Mouse (Mus musculus): ENCODE results near the gene Tbc1d1. TPM values are rescaled to one million over a fixed set of nuclear protein-coding genes. Genes with fewer than 3 reads are reported as not detected.

Gene Tbc1d1
- total and polyA plus RNA-seq, 3 experiments = 26.0 to 38.6 (median 31.9) TPM

- DNase-seq (ENCODE audit: extremely low read depth) = no peak
- Histone ChIP-seq H3K4me1 (ENCODE audit: control insufficient read depth in 1 of 2, insufficient read depth in 2 of 2) (peaks cover 0 to 18% of the 10 kb centered on the region in 2 experiments; a peak in 2 of 4 replicates), H3K9me3 (replicated peaks; ENCODE audit: low read length) (peaks cover 2% of the 10 kb centered on the region), H3K27me3 (replicated peaks) (no peaks in the 10 kb centered on the region), H3K36me3 (replicated peaks in 1 of 2; ENCODE audit: control insufficient read depth in 1 of 2, insufficient read depth in 1 of 2, low read length in 1 of 2) (peaks cover 6 to 63% of the 10 kb centered on the region in 2 experiments), H3K27ac (ENCODE audit: insufficient read depth, low read depth) (no peak overlapping the region), H3K79me2 (replicated peaks; ENCODE audit: control insufficient read depth, extremely low read depth, insufficient read depth, poor library complexity, severe bottlenecking) (no peaks in the 10 kb centered on the region; the same call in 1 of the 2 replicates), H3K9ac (ENCODE audit: insufficient read depth, low read depth) (no peak overlapping the region), H3K4me2 (ENCODE audit: insufficient read depth, low read depth, poor library complexity, severe bottlenecking) (no peak overlapping the region), H3K4me3 (replicated peaks in 1 of 3; ENCODE audit: low read depth in 2 of 3, low read length in 2 of 3, poor library complexity in 1 of 3) (no peak overlapping the region)
- in situ Hi-C loops (cut with MboI; ENCODE audit: low pct_ligation_motif_present, low pct_unique_long_range_greater_than_20kb, low sequenced_read_pairs) (no loop called here), dilution Hi-C loops (cut with MboI; ENCODE audit: extremely low pct_ligation_motif_present, extremely low pct_unique_long_range_greater_than_20kb, low sequenced_read_pairs) (no loop called here)
- TF ChIP-seq NRF1 (IDR thresholded peaks at IDR 0.05; ENCODE audit: low read depth, low read length) = no peak
- TF ChIP-seq BHLHE40 (IDR thresholded peaks at IDR 0.05; ENCODE audit: low read depth, low read length) = no peak
- no peak for TF ChIP-seq ZC3H11A (IDR thresholded peaks at IDR 0.05; ENCODE audit: low read depth, low read length)
- TF ChIP-seq IRF4 (IDR thresholded peaks at IDR 0.05; ENCODE audit: low read depth, low read length) = no peak
- no peak for TF ChIP-seq USF2 (conservative IDR thresholded peaks at IDR 0.05; ENCODE audit: low read depth, low read length)
- no peak for TF ChIP-seq MXI1 (IDR thresholded peaks at IDR 0.05; ENCODE audit: low read depth, low read length)
- TF ChIP-seq ELF1 (IDR thresholded peaks at IDR 0.05; ENCODE audit: low read depth, low read length) = no peak
- TF ChIP-seq E2F4 (IDR thresholded peaks at IDR 0.05; ENCODE audit: insufficient replicate concordance, low read depth, low read length) = no peak
- no peak for TF ChIP-seq SIN3A (IDR thresholded peaks at IDR 0.05; ENCODE audit: low read length)
- no peak for TF ChIP-seq TCF12 (IDR thresholded peaks at IDR 0.05; ENCODE audit: low read depth, low read length)
- TF ChIP-seq MAFK (IDR thresholded peaks at IDR 0.05; ENCODE audit: insufficient replicate concordance, low read length) = no peak
- TF ChIP-seq SMC3 (IDR thresholded peaks at IDR 0.05; ENCODE audit: low read depth, low read length) = no peak
- no peak for TF ChIP-seq ETS1 (conservative IDR thresholded peaks at IDR 0.05; ENCODE audit: low read depth, low read length)
- TF ChIP-seq EP300 (IDR thresholded peaks at IDR 0.05; ENCODE audit: low read length) = no peak
- TF ChIP-seq NELFE (IDR thresholded peaks at IDR 0.05; ENCODE audit: low read depth, low read length) = no peak
- no peak for TF ChIP-seq MAX (IDR thresholded peaks at IDR 0.05; ENCODE audit: low read length)
- no peak for TF ChIP-seq UBTF (IDR thresholded peaks at IDR 0.05; ENCODE audit: low read depth, low read length)
- no peak for TF ChIP-seq CHD2 (IDR thresholded peaks at IDR 0.05; ENCODE audit: low read length)
- TF ChIP-seq CTCF (conservative IDR thresholded peaks at IDR 0.05 in 1 of 2, IDR thresholded peaks at IDR 0.05 in 1 of 2; ENCODE audit: low read depth in 2 of 2, low read length in 2 of 2) = no peak
These were observed 40.3 kb downstream of the Tbc1d1 start for GRCm38 (mm10) chr5:64196250-64196865.

GRCm38 (mm10) chr5:64196866-64197321, 40.8 kb downstream of the Tbc1d1 start:
- peaks cover under 1% of the 10 kb centered on the region for H3K9me3 ChIP-seq (replicated peaks; ENCODE audit: low read length)
- no peak overlapping the region for H3K9ac ChIP-seq (ENCODE audit: insufficient read depth, low read depth)
- TF ChIP-seq TCF12 (IDR thresholded peaks at IDR 0.05; ENCODE audit: low read depth, low read length) = no peak
- TF ChIP-seq ETS1 (conservative IDR thresholded peaks at IDR 0.05; ENCODE audit: low read depth, low read length) = no peak
- no peak for TF ChIP-seq HCFC1 (IDR thresholded peaks at IDR 0.05; ENCODE audit: low read depth, low read length)
- no peak for TF ChIP-seq NRF1 (IDR thresholded peaks at IDR 0.05; ENCODE audit: low read depth, low read length)
- no peak for TF ChIP-seq SIN3A (IDR thresholded peaks at IDR 0.05; ENCODE audit: low read length)
- TF ChIP-seq ZC3H11A (IDR thresholded peaks at IDR 0.05; ENCODE audit: low read depth, low read length) = no peak
- TF ChIP-seq MAX (IDR thresholded peaks at IDR 0.05; ENCODE audit: low read length) = no peak
- no peak for TF ChIP-seq MAZ (IDR thresholded peaks at IDR 0.05; ENCODE audit: low read depth, low read length)
- no peak for TF ChIP-seq ZKSCAN1 (IDR thresholded peaks at IDR 0.05; ENCODE audit: borderline replicate concordance, low read depth, low read length)
- TF ChIP-seq IRF4 (IDR thresholded peaks at IDR 0.05; ENCODE audit: low read depth, low read length) = no peak
- TF ChIP-seq CTCF (conservative IDR thresholded peaks at IDR 0.05 in 1 of 2, IDR thresholded peaks at IDR 0.05 in 1 of 2; ENCODE audit: low read depth in 2 of 2, low read length in 2 of 2) = no peak
- TF ChIP-seq MEF2A (IDR thresholded peaks at IDR 0.05; ENCODE audit: borderline replicate concordance, low read depth, low read length) = no peak
- no peak for TF ChIP-seq TBP (conservative IDR thresholded peaks at IDR 0.05; ENCODE audit: low read depth, low read length)
- no peak for TF ChIP-seq MXI1 (IDR thresholded peaks at IDR 0.05; ENCODE audit: low read depth, low read length)
- TF ChIP-seq USF1 (IDR thresholded peaks at IDR 0.05; ENCODE audit: low read depth, low read length) = no peak
- H3K27me3 ChIP-seq (replicated peaks) = no peaks in the 10 kb centered on the region
- in situ Hi-C loops (cut with MboI; ENCODE audit: low pct_ligation_motif_present, low pct_unique_long_range_greater_than_20kb, low sequenced_read_pairs) = no loop called here
- no peak overlapping the region for H3K4me3 ChIP-seq (replicated peaks in 1 of 3; ENCODE audit: low read depth in 2 of 3, low read length in 2 of 3, poor library complexity in 1 of 3)
- no peak for DNase-seq (ENCODE audit: extremely low read depth)
- H3K36me3 ChIP-seq (replicated peaks in 1 of 2; ENCODE audit: control insufficient read depth in 1 of 2, insufficient read depth in 1 of 2, low read length in 1 of 2) = peaks cover 4 to 60% of the 10 kb centered on the region in 2 experiments
- peaks cover 0 to 18% of the 10 kb centered on the region in 2 experiments; a peak in 2 of 4 replicates for H3K4me1 ChIP-seq (ENCODE audit: control insufficient read depth in 1 of 2, insufficient read depth in 2 of 2)
- dilution Hi-C loops (cut with MboI; ENCODE audit: extremely low pct_ligation_motif_present, extremely low pct_unique_long_range_greater_than_20kb, low sequenced_read_pairs) = no loop called here
- no peak overlapping the region for H3K27ac ChIP-seq (ENCODE audit: insufficient read depth, low read depth)
- H3K4me2 ChIP-seq (ENCODE audit: insufficient read depth, low read depth, poor library complexity, severe bottlenecking) = no peak overlapping the region
- H3K79me2 ChIP-seq (replicated peaks; ENCODE audit: control insufficient read depth, extremely low read depth, insufficient read depth, poor library complexity, severe bottlenecking) = no peaks in the 10 kb centered on the region; the same call in 1 of the 2 replicates
